Mouse (Mus musculus) heart, adult 2 months (tissue): ENCODE measurements at regions not wholly inside any gene's neighbourhood (a gene's known extent, or its start where the extent isn't known, plus 50 kb on each side); places are given as distances from the start of the nearest gene placed in this dataset.

Experiments used
- CTCF ChIP-seq: fragments of 200-600 bp; IDR thresholded peaks from 2 replicates; pipeline ENCODE4 v1.8.1; 2022; ENCODE audit warnings: antibody characterized with exemption, mild to moderate bottlenecking, moderate library complexity
- EP300 ChIP-seq: fragments of 200-500 bp; IDR thresholded peaks from 2 replicates; pipeline ENCODE4 v1.6.1; 2011; ENCODE audit warnings: low read depth, low read length, control low read depth; ENCODE audit not compliant: insufficient read depth
- POLR2A ChIP-seq: fragments of 200-500 bp; IDR thresholded peaks from 2 replicates; pipeline ENCODE4 v1.6.1; 2011; ENCODE audit warnings: mild to moderate bottlenecking, low read depth, low read length, control low read depth; ENCODE audit not compliant: insufficient read depth

DNA sequence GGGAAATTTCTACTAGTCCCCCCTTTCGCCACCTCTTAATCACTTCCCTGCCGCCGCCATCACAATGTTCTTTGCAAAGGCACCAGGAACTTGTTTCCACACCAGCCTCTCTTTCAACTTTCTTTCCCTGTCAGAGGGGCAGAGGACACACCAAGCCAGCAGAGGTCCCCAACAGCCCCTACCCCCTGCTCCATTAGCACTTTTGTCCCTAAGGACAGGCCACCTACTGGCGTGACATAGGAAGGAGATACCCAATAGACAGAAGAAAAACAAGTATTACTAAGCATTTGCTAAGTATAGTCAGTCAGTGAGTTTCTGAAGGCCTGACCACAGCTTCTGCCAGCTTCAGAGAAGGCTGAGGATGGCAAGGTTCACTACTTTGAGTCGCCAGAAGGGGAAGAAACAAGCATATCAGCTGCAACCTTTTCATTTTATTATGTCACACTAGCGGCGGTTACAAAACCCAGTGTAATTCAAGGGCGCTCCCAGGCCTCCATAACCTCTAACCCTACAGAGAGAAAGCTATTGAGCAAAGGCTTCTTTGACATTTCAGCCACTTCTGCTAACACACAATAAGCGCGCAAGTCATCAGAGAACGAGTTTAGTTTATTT lies 255.9 kb downstream of the Lmo4 start:
- no peak for TF ChIP-seq POLR2A
- no peak for TF ChIP-seq EP300
- no peak for TF ChIP-seq CTCF
